Mouse (Mus musculus) lung, postnatal 25 days (tissue): ENCODE data around the gene Anapc7.

Experiments
- DNase-seq: peaks from one replicate; pipeline ENCODE4 v3.0.0; 2022; ENCODE audit warnings: low spot score

Anapc7 gene

GRCm38 (mm10) chr5:122421271-122422068, at the start of gene Anapc7:
Anapc7 (plus strand) TSS chr5:122421693.
- DNase-seq, result no peak

GRCm38 (mm10) chr5:122372192-122372769, 49.2 kb upstream of the Anapc7 start, which contains the start of gene Fam216a:
Fam216a (minus strand) TSS chr5:122372364.
- DNase-seq, result peak; percentile 99

GRCm38 (mm10) chr5:122372878-122373277, 48.6 kb upstream of the Anapc7 start:
- DNase-seq, result no peak

- DNase-seq, result no peak
Observed at GRCm38 (mm10) chr5:122377101-122377833, 44.2 kb upstream of the Anapc7 start.

GRCm38 (mm10) chr5:122378171-122378570, 43.3 kb upstream of the Anapc7 start:
- no peak for DNase-seq

- peak; percentile 70 for DNase-seq
Observed at GRCm38 (mm10) chr5:122379374-122380155, 41.9 kb upstream of the Anapc7 start.

- no peak for DNase-seq
Observed at GRCm38 (mm10) chr5:122390006-122390405, 31.5 kb upstream of the Anapc7 start.

- no peak for DNase-seq
Observed at GRCm38 (mm10) chr5:122390671-122391070, 30.8 kb upstream of the Anapc7 start.

- no peak for DNase-seq
Observed at GRCm38 (mm10) chr5:122391178-122391785, 30.2 kb upstream of the Anapc7 start.

GRCm38 (mm10) chr5:122391786-122392180, 29.7 kb upstream of the Anapc7 start, which contains the start of gene Arpc3:
Arpc3 (plus strand) TSS chr5:122391878.
- DNase-seq, result peak; percentile 90

- no peak for DNase-seq
Observed at GRCm38 (mm10) chr5:122392227-122393004, 29.1 kb upstream of the Anapc7 start.

GRCm38 (mm10) chr5:122393887-122394286, 27.6 kb upstream of the Anapc7 start:
- peak; percentile 79 for DNase-seq

- DNase-seq, result peak; percentile 79
Observed at GRCm38 (mm10) chr5:122396791-122397190, 24.7 kb upstream of the Anapc7 start.

- DNase-seq, result no peak
Observed at GRCm38 (mm10) chr5:122397495-122397894, 24.0 kb upstream of the Anapc7 start.

- no peak for DNase-seq
Observed at GRCm38 (mm10) chr5:122399871-122400270, 21.6 kb upstream of the Anapc7 start.

- peak; percentile 78 for DNase-seq
Observed at GRCm38 (mm10) chr5:122400628-122401302, 20.7 kb upstream of the Anapc7 start.

- peak; percentile 61 for DNase-seq
Observed at GRCm38 (mm10) chr5:122401303-122401640, 20.2 kb upstream of the Anapc7 start.

GRCm38 (mm10) chr5:122402160-122402559, 19.3 kb upstream of the Anapc7 start:
- DNase-seq, result no peak

- DNase-seq, result peak; percentile 55
Observed at GRCm38 (mm10) chr5:122402772-122403171, 18.7 kb upstream of the Anapc7 start.

- DNase-seq, result no peak
Observed at GRCm38 (mm10) chr5:122403362-122403761, 18.1 kb upstream of the Anapc7 start.
